Mouse (Mus musculus) liver, embryonic 12.5 days (tissue): ENCODE measurements around the gene Prr14l. TPM values are rescaled to one million over a fixed set of nuclear protein-coding genes. Genes with fewer than 3 reads are reported as not detected.
"Not testable (repeated sequence)": the region's sequence is repeated elsewhere in the genome, so short reads cannot be mapped to it uniquely, and the experiment has no call there.

ENCODE experiments used
- ATAC-seq: fragments of 200-750 bp; cut with Nextera tagmentation; 2 replicates; pipeline ENCODE4 v1.8.0; 2017; ENCODE audit warnings: moderate number of reproducible peaks, mild to moderate bottlenecking, moderate library complexity
- H3K27ac ChIP-seq: fragments of 300-500 bp; sonication (generic); 2 replicates; pipeline ENCODE4 v1.5.1; 2016; ENCODE audit warnings: mild to moderate bottlenecking
- H3K27me3 ChIP-seq: fragments of 300-500 bp; sonication (generic); replicated peaks from 2 replicates; pipeline ENCODE4 v1.6.1; 2016; ENCODE audit warnings: mild to moderate bottlenecking, moderate library complexity
- H3K36me3 ChIP-seq: fragments of 300-500 bp; sonication (generic); 2 replicates; pipeline ENCODE4 v1.6.1; 2016; ENCODE audit warnings: mild to moderate bottlenecking, moderate library complexity
- H3K4me1 ChIP-seq: fragments of 300-500 bp; sonication (generic); 2 replicates; pipeline ENCODE4 v1.6.1; 2016
- H3K4me2 ChIP-seq: fragments of 300-500 bp; sonication (generic); 2 replicates; pipeline ENCODE4 v1.6.1; 2016; ENCODE audit warnings: mild to moderate bottlenecking, moderate library complexity
- H3K4me3 ChIP-seq: fragments of 300-500 bp; sonication (generic); 2 replicates; pipeline ENCODE4 v1.5.1; 2016; ENCODE audit warnings: mild to moderate bottlenecking, moderate library complexity
- H3K9ac ChIP-seq: fragments of 300-500 bp; sonication (generic); 2 replicates; pipeline ENCODE4 v1.6.1; 2016; ENCODE audit warnings: mild to moderate bottlenecking, moderate library complexity
- H3K9me3 ChIP-seq: fragments of 300-500 bp; sonication (generic); replicated peaks from 2 replicates; pipeline ENCODE4 v1.6.1; 2016; ENCODE audit warnings: mild to moderate bottlenecking, moderate library complexity
- WGBS: fragments of 180-500 bp; shearing (Covaris S2); methylation state at CpG from one replicate; pipeline ENCODE4 v1.1.7; 2016; ENCODE audit not compliant: insufficient replicate concordance; 5-methylcytosine and 5-hydroxymethylcytosine counted together
- polyA plus RNA-seq: library from polyadenylated mRNA; unstranded; fragments of >200 nt; fragmentation: Nextera tagmentation; extraction: Ambion mirVana; gene quantifications from 2 replicates; pipeline ENCODE4 v1.2.1, GENCODE M21; 2016

The Prr14l gene
- polyA plus RNA-seq, 1 experiment from 2014 or later: 15.0 TPM

GRCm38 (mm10) chr5:32849580-32849979 is 4.5 kb downstream of the Prr14l start:
- H3K27me3 ChIP-seq, H3K9ac ChIP-seq, H3K4me3 ChIP-seq, ATAC-seq, H3K9me3 ChIP-seq: not testable (repeated sequence)
- WGBS: 74% methylated on average over 3 of the region's 3 CpGs
- Histone ChIP-seq H3K27ac (0 out of 2 replicates have a peak overlapping the region, but pooled peaks have one; percentile 48), H3K36me3 (peaks cover 62% of the 10 kb centered on the region), H3K4me1 (peaks cover 48% of the 10 kb centered on the region), H3K4me2 (0 out of 2 replicates have a peak overlapping the region, but pooled peaks have one; percentile 7)

DNA sequence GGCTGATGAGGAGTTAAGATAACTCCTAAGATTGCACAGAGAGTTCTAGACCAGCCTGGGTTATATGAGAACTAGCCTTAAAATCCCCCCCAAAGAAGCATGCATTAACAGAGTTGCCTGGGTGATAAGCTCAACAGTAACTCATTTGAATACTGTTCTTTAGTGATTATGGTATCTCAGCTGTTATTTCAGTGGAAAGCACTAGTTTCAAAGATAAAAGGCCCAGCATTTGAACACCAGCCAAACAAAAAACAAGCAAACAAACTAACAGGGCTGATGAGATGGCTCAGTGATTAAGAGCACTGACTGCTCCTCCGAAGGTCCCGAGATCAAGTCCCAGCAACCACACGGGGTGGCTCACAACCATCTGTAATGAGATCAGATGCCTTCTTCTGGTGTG is 4.9 kb downstream of the Prr14l start:
- Histone ChIP-seq H3K9me3 (0 out of 2 replicates have a peak, but pooled peaks cover 2% of the 10 kb centered on the region), H3K4me1 (peaks cover 44% of the 10 kb centered on the region), H3K27ac (0 out of 2 replicates have a peak overlapping the region, but pooled peaks have one; percentile 48), H3K36me3 (peaks cover 66% of the 10 kb centered on the region), H3K4me3 (no peak overlapping the region), H3K9ac (no peak overlapping the region), H3K4me2 (0 out of 2 replicates have a peak overlapping the region, but pooled peaks have one; percentile 7), H3K27me3 (no peaks in the 10 kb centered on the region)
- ATAC-seq: peak; percentile 61; the same call in 1 of the 2 replicates
- WGBS: 46% methylated on average over 3 of the region's 3 CpGs

DNA sequence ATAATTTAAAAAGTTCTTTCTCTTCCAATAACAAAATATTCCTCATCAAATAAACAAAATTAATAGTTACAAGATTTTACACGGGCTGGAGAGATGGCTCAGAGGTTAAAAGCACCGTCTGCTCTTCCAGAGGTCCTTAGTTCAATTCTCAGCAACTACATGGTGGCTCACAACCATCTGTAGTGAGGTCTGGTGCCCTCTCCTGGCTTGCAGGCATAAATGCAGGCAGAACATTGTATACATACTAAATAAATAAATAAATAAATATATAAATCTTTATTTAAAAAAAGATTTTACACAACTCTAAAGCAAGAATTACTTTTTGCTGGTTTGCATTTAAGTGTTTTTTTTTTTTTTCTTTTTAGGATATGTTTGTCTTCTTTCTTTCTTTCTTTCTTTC is 14.0 kb downstream of the Prr14l start:
- no peak overlapping the region for H3K9ac ChIP-seq
- H3K27ac ChIP-seq: no peak overlapping the region
- H3K9me3 ChIP-seq: no peaks in the 10 kb centered on the region
- H3K4me2 ChIP-seq: no peak overlapping the region
- ATAC-seq: no peak
- peaks cover 98% of the 10 kb centered on the region for H3K36me3 ChIP-seq
- no peaks in the 10 kb centered on the region for H3K27me3 ChIP-seq
- H3K4me1 ChIP-seq: no peaks in the 10 kb centered on the region
- H3K4me3 ChIP-seq: no peak overlapping the region
- WGBS: 86% methylated on average over 2 of the region's 2 CpGs

DNA sequence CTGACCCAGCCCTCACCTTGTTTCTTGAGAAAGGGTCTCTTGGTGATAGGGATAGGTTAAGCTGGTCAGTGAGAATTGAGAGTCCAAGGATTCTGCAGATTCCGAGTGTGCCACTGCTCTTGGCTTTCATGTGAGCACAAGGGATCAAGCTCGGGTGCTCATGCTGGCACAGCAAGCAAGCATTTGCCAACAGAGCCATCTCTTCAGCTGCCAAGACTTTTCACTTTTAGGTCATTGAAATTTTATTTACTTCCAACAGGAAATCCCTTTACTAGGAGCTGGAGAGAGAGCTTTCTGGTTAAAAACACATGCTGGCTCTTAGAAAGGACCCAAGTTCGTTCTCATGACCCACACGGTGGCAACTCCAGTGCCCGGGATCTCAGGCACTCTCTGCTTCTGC is 17.1 kb downstream of the Prr14l start:
- Histone ChIP-seq H3K4me3 (no peak overlapping the region), H3K36me3 (peaks cover 97% of the 10 kb centered on the region), H3K4me1 (no peaks in the 10 kb centered on the region), H3K9me3 (no peaks in the 10 kb centered on the region), H3K27ac (no peak overlapping the region), H3K27me3 (no peaks in the 10 kb centered on the region), H3K4me2 (no peak overlapping the region), H3K9ac (no peak overlapping the region)
- 88% methylated on average over 5 of the region's 5 CpGs for WGBS
- no peak for ATAC-seq

- no peak overlapping the region for H3K4me3 ChIP-seq
- H3K9me3 ChIP-seq: no peaks in the 10 kb centered on the region
- peak; percentile 32; the same call in 1 of the 2 replicates for ATAC-seq
- peaks cover 97% of the 10 kb centered on the region for H3K36me3 ChIP-seq
- H3K27me3 ChIP-seq: no peaks in the 10 kb centered on the region
- H3K4me2 ChIP-seq: no peak overlapping the region
- H3K27ac ChIP-seq: no peak overlapping the region
- no peaks in the 10 kb centered on the region for H3K4me1 ChIP-seq
- H3K9ac ChIP-seq: no peak overlapping the region
- whole genome bisulfite sequencing: 57% methylated on average over 1 of the region's 1 CpGs
Measured at GRCm38 (mm10) chr5:32834497-32834896, 19.6 kb downstream of the Prr14l start.

DNA sequence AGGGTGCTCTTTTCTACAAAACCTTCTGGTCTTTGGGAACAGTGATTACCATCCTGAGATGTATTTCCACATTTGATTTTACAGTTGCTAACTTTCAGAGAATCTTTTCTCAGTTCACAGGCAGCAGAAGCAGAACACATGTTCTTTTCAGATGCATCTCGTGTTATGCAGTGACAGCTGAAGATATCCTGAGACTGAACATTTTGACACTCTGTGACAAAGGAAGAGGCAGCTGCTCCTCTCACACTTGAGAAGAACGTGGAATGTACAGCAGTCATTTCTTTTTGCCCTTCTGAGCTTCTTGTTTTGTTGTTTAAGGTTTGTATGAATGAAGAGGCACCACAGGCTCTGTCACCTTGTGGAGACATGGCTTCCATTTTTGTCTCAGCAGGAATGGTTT is 24.0 kb downstream of the Prr14l start:
- H3K27ac ChIP-seq: no peak overlapping the region
- WGBS: 74% methylated on average over 2 of the region's 2 CpGs
- H3K27me3 ChIP-seq: no peaks in the 10 kb centered on the region
- no peak overlapping the region for H3K4me3 ChIP-seq
- no peak overlapping the region for H3K4me2 ChIP-seq
- no peak overlapping the region for H3K9ac ChIP-seq
- H3K4me1 ChIP-seq: no peaks in the 10 kb centered on the region
- H3K9me3 ChIP-seq: no peaks in the 10 kb centered on the region
- ATAC-seq: no peak
- peaks cover 98% of the 10 kb centered on the region for H3K36me3 ChIP-seq

DNA sequence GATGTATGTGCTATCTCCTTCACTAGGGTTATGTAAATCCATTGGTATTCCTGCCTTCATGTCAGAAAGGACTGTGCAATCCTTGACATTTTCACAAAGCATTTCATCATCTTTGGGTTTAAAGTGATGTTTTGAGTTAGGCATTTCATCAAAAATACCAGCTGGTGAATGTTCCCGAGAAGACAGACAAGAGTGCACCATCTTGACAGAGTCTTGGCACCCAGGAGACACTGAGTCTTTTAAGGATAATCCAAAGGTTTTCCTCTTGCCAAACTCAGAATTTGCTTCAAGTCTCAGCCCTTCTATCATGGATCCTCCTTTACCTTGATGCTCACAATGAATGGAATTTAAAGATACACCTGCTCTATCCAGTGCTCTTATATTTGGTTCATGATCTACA is 25.3 kb downstream of the Prr14l start:
- 73% methylated on average over 1 of the region's 1 CpGs for WGBS
- H3K27me3 ChIP-seq, H3K9me3 ChIP-seq, H3K4me3 ChIP-seq, H3K4me1 ChIP-seq, ATAC-seq, H3K27ac ChIP-seq, H3K4me2 ChIP-seq, H3K9ac ChIP-seq: not testable (repeated sequence)
- peaks cover 85% of the 10 kb centered on the region for H3K36me3 ChIP-seq

GRCm38 (mm10) chr5:32827009-32827408 is 27.0 kb downstream of the Prr14l start, which contains the start of gene Gm20671:
TSS of gene Gm20671 (minus strand) at chr5:32827109.
- Histone ChIP-seq H3K9me3 (no peaks in the 10 kb centered on the region), H3K27me3 (no peaks in the 10 kb centered on the region), H3K9ac (no peak within 1 kb of the TSS), H3K36me3 (peaks cover 83% of the 10 kb centered on the region), H3K27ac (no peak within 1 kb of the TSS), H3K4me3 (no peak within 1 kb of the TSS), H3K4me1 (no peaks in the 10 kb centered on the region), H3K4me2 (no peak within 1 kb of the TSS)
- 86% methylated on average over 7 of the region's 7 CpGs for WGBS
- no peak for ATAC-seq

DNA sequence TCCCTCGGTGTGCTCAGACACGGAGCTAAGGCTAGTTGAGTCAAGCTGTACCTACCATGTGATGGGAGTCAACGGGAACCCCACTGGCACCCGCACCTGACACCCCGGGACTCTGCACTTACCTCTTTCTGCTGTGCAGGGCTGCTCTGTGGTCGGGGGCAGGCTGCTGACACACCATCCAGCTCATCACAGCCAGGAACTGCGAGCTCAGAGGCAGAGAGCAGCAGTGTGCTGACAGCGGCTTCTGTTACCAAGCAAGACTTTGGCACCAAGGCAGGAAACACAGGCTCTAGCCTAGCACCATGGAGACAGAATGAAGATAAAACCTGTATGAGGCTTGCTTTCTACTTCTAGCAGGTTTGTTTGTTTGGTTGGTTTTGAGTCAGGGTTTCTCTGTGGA is 33.6 kb downstream of the Prr14l start:
- no peaks in the 10 kb centered on the region for H3K27me3 ChIP-seq
- no peak for ATAC-seq
- WGBS: 91% methylated on average over 8 of the region's 8 CpGs
- no peak overlapping the region for H3K4me2 ChIP-seq
- H3K4me1 ChIP-seq: no peaks in the 10 kb centered on the region
- no peaks in the 10 kb centered on the region for H3K9me3 ChIP-seq
- H3K4me3 ChIP-seq: no peak overlapping the region
- peaks cover 80% of the 10 kb centered on the region for H3K36me3 ChIP-seq
- H3K9ac ChIP-seq: no peak overlapping the region
- H3K27ac ChIP-seq: no peak overlapping the region

- H3K4me2 ChIP-seq: no peak overlapping the region
- H3K36me3 ChIP-seq: peaks cover 90% of the 10 kb centered on the region
Measured at GRCm38 (mm10) chr5:32815396-32815795, 38.7 kb downstream of the Prr14l start.

GRCm38 (mm10) chr5:32786454-32786853 is 67.6 kb downstream of the Prr14l start:
- not testable (repeated sequence) for H3K27me3 ChIP-seq, H3K27ac ChIP-seq, ATAC-seq, H3K9ac ChIP-seq, H3K9me3 ChIP-seq, H3K4me3 ChIP-seq
- Histone ChIP-seq H3K36me3 (peaks cover 37% of the 10 kb centered on the region), H3K4me1 (peaks cover 26% of the 10 kb centered on the region), H3K4me2 (peak overlapping the region; percentile 94; the same call in 1 of the 2 replicates)
- 70% methylated on average over 1 of the region's 1 CpGs for WGBS

More at GRCm38 (mm10) chr5:32815396-32815795, 38.7 kb downstream of the Prr14l start:
- Histone ChIP-seq H3K9me3 (no peaks in the 10 kb centered on the region), H3K9ac (no peak overlapping the region), H3K27ac (no peak overlapping the region), H3K4me3 (no peak overlapping the region), H3K27me3 (no peaks in the 10 kb centered on the region), H3K4me1 (no peaks in the 10 kb centered on the region)
- 89% methylated on average over 4 of the region's 4 CpGs for WGBS
- no peak for ATAC-seq

DNA sequence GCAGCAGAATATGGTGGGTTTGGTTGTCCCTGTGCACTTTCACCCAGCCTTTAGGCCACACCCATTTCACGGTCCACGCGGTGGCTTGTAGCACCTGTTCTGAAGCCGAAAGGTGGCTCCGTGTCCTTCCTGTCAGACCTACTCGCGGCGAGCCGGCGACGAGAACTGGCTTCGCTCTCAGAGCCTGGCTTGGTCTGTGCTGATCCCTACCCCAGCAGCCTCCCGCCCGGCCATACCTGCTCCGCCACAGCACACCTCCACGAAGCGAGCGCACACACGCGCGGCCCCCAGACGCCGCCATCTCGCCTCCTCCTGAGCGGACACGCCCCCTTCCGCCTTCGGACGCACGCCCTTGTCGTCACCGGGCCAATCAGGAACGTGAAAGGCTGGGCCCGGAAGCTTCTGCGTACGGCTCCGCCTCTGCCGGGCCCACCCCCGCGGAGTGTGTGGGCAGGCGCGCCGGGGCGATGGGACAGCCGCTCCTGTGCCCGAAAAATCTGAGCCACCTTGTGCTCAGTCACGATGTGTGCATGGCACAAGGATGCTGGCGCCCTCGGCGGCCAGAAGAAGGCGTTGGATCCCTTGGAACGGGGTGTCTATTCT is 68.6 kb downstream of the Prr14l start, which contains the start of gene Pisd:
Gene Pisd (minus strand): TSS at position 334 of the 603 bp plus-strand sequence.
- Histone ChIP-seq H3K36me3 (peaks cover 27% of the 10 kb centered on the region), H3K27ac (peak within 1 kb of the TSS; percentile 30; the same call in 1 of the 2 replicates)
- under 1% methylated on average over 52 of the region's 52 CpGs for WGBS

More for the DNA sequence above, 68.6 kb downstream of the Prr14l start, which contains the start of gene Pisd:
- peak; percentile 98 for ATAC-seq
- Histone ChIP-seq H3K4me3 (peak within 1 kb of the TSS; percentile 88), H3K27me3 (no peaks in the 10 kb centered on the region), H3K9ac (peak within 1 kb of the TSS; percentile 76), H3K9me3 (no peaks in the 10 kb centered on the region), H3K4me1 (peaks cover 33% of the 10 kb centered on the region), H3K4me2 (peak within 1 kb of the TSS; percentile 94)
